Mouse (Mus musculus) mouse trophoblast stem cell (cell line): ENCODE measurements around the gene Ffar2.

Source experiments
- in situ Hi-C, 2 experiments: fragments of 300-500 bp; cut with MseI, MboI; formaldehyde crosslinking; loops; 2 replicates in 1 of 2; 3 replicates in 1 of 2; pipeline ENCODE4 v1.15.1; 2025

The Ffar2 gene

DNA sequence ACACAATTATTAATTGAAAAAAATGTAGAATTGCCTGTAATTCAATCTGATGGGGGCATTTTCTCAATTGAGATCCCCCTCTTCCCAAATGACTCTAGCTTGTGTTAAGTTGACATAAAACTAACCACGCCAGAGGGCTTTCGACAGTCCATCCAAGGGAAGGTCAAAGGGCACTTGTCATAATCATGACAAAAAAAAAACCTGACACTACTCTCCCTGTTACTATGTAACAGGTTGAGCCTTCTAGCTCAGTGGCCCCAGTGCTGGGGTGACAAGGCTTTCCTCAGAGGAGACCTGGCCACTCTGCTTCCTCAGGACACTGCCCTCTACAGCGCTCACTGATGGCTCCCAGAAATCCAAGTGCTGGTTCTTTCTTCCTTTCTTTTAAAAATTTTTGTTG lies 731 bp upstream of the Ffar2 start:
- in situ Hi-C loops, result no loop called here

- in situ Hi-C loops, result no loop called here
These were observed 2.0 kb downstream of the Ffar2 start for GRCm38 (mm10) chr7:30821532-30821931.

- in situ Hi-C loops, result no loop called here
These were observed 2.6 kb downstream of the Ffar2 start for GRCm38 (mm10) chr7:30820854-30821445.

DNA sequence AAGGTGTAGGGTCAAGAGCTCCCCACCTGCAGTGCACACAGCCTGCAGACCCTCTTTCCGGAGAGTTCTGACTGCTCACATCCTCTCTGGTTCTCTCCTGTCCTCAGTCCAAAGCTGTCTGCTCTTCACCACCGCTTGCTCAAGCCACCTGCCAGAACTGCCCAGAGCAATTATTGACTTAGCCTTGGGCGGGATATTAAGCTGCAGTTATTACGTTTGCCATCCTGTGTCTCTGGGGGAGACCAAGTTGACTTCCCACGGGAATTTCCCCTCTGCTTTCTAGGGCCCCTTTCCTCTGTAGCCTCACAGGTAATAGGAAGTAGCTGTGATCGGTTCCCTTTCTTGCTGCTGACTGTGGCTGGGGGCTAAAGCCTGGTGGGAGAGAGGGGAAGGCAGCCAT lies 3.4 kb downstream of the Ffar2 start:
- in situ Hi-C loops, result no loop called here

DNA sequence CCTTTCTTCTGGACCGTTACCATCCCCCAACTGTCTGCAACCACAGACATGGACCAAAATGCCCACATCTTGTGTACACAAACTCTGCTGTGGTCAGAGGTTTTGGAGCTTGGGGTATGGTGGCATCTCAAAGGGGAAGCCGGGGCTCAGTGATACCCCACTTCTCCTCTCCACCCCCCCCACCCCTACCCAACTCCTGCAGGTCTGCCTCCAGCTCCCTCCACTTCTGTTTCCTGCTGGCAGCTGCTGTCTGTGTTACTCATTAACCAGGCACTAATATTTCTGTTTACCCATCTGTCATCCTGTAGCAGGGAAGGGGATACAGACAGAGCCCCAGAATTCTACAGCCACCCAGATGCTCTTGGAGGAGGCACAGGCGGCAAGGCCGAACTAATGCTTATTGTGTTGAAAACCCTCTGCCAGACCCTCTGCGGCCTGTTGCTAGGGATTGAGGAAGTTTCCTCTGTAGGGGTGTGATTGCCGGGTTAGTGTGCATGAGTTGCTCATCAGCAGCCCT lies 11.2 kb downstream of the Ffar2 start:
- in situ Hi-C loops, result loop anchor here in 1 of 2 experiments (5.0 kb wide), 1 partner anchor 45 kb away; the partner anchor contains the start of gene Ffar3

DNA sequence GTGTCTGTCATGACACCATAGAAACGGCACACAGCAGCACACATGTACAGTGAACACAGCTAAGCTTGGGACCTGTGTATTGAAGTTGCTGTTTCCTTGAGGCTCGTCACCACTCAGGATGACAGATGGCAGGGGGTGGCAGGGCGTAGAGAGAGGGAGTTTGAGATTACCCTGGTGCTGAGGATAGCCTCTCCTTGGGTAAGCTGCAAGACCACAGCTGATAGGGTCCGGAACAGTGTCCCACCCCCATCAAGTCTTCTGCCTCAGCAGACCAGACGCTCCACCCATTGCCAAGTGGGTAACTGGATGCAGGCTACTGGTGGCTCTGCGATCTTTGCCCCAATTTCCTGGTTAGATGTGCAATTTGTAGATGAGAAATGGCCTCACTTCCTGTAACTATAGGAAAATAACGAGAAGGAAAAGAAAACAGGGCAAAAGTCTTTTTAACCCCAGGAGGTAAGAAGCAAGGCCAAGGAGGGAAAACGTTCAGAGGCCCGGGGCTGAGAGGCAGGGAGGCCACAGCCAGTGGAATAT lies 11.8 kb downstream of the Ffar2 start:
- in situ Hi-C loops, result loop anchor here in 1 of 2 experiments (5.0 kb wide), 1 partner anchor 45 kb away; the partner anchor contains the start of gene Ffar3

GRCm38 (mm10) chr7:30810319-30810718 lies 13.3 kb downstream of the Ffar2 start:
- in situ Hi-C loops, result loop anchor here in 1 of 2 experiments (5.0 kb wide), 1 partner anchor 47 kb away; the partner anchor contains the start of gene Ffar3

- in situ Hi-C loops, result no loop called here
These were observed 17.7 kb downstream of the Ffar2 start for GRCm38 (mm10) chr7:30805924-30806323.

DNA sequence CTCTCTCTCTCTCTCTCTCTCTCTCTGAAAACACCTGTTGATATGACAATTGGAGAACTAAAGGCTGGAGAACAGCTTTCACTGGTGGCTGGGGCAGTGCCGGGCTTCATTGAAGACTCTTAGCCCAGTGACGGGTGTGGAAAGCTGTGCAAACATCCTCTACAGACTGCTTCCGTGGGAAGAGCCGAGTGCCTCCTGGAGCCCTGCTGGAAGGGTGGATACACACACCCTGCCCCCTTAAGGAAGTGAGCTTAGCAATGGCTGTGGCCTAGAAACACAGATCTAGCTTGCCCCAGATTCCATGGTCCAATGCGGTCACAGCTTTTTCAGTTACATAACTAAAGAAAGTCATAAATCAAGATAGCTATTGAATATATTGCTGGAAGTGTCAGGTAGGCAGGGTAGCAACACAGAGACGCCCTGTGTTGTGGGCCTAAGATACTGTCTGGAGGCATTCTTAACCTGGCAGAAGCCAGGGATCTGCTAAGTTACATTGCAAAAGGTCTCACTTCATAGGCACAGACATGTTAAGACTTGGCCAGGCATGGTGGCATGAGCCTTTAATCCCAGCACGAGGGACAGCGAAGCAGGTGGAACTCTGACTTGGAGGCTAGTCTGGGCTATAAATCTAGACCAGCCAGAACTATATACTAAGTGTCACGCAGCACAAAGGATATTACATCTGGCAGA lies 19.4 kb downstream of the Ffar2 start:
- in situ Hi-C loops, result loop anchor here in 1 of 2 experiments (5.0 kb wide), 1 partner anchor 58 kb away; the partner anchor contains the start of gene Ffar1

DNA sequence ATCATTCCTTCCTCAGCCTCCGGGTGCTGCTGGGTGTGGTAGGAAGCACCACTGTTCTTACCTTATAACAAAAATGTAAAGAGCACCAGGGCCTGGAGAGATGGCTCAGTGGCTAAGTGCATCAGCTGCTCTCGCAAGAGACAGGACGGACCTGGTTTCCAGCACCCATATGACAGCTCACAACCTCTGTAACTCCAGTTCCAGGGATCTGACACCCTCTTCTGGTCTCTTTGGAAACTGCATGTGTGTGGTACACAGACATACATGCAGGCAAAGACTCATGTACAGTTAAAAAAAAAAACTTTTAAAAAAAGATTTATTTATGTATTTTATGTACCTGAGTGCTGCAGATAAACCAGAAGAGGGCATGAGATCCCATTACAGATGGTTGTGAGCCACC lies 20.3 kb downstream of the Ffar2 start:
- in situ Hi-C loops, result loop anchor here in 1 of 2 experiments (5.0 kb wide), 1 partner anchor 59 kb away; the partner anchor contains the start of gene Ffar1

DNA sequence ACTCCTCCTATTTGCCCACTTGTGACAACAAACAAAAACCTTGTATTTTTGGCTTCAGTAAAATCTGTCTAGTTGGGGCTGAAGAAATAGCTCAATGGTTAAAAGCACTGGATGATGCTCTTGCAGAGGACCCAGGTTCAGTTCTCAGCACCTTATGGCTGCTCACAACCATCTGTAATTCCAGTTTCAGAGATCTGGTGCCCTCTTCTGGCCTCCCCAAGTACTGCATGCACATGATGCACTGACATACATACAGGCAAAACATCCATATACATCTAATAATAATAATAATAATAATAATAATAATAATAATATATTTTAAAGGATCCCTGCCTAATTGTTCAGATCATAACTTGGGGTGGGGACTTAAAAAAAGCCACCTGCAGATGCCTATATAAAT lies 22.9 kb downstream of the Ffar2 start:
- in situ Hi-C loops, result loop anchor here in 1 of 2 experiments (5.0 kb wide), 1 partner anchor 62 kb away; the partner anchor contains the start of gene Ffar1

DNA sequence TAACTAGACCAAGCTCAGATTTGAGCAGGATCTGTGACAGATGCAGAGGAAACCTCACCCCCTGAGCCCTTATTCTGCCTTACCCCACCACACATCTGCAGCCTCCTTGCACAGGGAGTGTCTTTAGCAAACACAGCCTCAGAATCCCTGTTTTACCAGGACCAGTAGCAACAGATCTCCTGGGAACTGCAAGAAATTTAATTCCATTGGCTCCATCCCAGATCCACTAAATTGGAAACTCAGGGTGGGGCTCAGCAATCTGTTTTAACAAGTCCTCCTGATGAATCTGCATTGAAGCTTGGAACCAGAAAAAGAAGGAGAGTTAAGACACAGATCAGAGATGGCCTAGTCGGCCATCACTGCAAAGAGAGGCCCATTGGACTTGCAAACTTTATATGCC lies 26.8 kb downstream of the Ffar2 start:
- in situ Hi-C loops, result no loop called here

DNA sequence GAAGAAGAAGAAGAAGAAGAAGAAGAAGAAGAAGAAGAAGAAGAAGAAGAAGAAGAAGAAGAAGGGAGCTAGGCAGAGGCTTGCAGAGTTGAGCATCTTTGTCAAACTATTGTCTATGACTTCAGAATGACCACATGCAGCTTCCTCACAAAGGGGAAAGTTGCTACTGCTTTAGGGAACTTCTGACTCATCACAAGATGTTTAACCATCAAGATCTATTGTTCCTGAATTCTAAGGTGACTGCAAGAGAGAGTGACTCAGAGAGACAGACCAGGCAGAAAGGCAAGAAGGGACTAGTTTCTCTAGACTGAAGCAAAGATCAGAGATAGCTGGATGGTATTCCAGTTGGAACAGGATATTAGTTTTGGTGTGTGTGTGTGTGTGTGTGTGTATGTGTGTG lies 28.7 kb downstream of the Ffar2 start:
- in situ Hi-C loops, result no loop called here

- in situ Hi-C loops, result no loop called here
These were observed 31.7 kb downstream of the Ffar2 start for GRCm38 (mm10) chr7:30791921-30792320.

DNA sequence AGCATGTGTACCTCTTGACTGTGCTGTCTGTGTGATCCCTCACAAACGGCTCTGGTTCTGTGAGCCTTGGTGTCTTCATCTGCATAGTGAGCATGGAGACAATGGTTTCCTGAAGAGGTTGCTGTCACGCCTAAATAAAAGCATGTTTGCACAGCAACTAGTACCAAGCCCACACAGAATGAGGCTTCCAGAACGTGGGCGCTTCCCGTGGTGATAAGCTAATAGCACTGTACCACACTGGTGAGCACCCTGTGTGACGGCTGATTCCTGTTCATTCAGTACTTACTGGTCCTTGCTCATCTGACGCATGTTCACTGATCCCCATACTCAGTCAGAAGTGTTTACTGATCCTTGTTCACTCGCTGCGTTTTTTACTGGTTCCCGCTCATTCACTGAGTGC lies 33.4 kb downstream of the Ffar2 start:
- in situ Hi-C loops, result no loop called here

- in situ Hi-C loops, result no loop called here
These were observed 36.1 kb downstream of the Ffar2 start, which contains the start of gene Krtdap for GRCm38 (mm10) chr7:30787377-30788022. TSS of gene Krtdap (plus strand) at chr7:30787896.

GRCm38 (mm10) chr7:30785721-30786546 lies 37.6 kb downstream of the Ffar2 start:
- in situ Hi-C loops, result no loop called here

GRCm38 (mm10) chr7:30785154-30785553 lies 38.4 kb downstream of the Ffar2 start:
- in situ Hi-C loops, result no loop called here

DNA sequence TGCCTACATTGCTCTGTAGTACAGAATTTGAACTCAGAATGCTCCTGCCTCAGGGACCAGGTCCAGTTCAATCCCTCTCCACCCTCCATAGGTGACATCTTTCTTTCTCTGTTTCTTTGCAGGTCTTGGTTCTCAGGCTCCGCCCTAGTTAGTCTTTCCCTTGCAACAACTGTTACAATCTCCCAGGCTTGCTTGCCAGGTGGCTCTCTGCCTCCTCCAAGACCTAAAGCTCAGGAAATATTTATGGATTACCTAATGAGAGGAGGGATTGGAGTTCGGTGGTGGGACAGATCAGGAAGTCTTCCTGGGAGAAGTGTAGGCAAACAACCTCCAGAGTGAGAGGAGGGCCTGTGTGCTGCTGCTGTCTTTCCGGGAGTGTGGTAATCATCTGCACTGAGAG lies 40.9 kb downstream of the Ffar2 start:
- in situ Hi-C loops, result no loop called here

GRCm38 (mm10) chr7:30781792-30782191 lies 41.8 kb downstream of the Ffar2 start:
- in situ Hi-C loops, result no loop called here

GRCm38 (mm10) chr7:30777911-30778310 lies 45.7 kb downstream of the Ffar2 start:
- in situ Hi-C loops, result no loop called here
